Mouse (Mus musculus) heart, adult 8-10 months (tissue): ENCODE results near the gene P2rx3. TPM values are rescaled to one million over a fixed set of nuclear protein-coding genes. Genes with fewer than 3 reads are reported as not detected.
A peak's percentile ranks its signal among the peaks of the same experiment; 100 is the strongest.

Source experiments
- DNase-seq: peaks from one replicate; pipeline ENCODE4 v3.0.0; 2022; ENCODE audit warnings: low spot score
- total RNA-seq, 4 experiments: library from RNA; stranded (reverse); gene quantifications; 2 replicates each; pipeline ENCODE4 v1.2.4; 2022

Gene P2rx3
- under 1 TPM; 0.22 to 0.83 (median 0.62) TPM for total RNA-seq

DNA sequence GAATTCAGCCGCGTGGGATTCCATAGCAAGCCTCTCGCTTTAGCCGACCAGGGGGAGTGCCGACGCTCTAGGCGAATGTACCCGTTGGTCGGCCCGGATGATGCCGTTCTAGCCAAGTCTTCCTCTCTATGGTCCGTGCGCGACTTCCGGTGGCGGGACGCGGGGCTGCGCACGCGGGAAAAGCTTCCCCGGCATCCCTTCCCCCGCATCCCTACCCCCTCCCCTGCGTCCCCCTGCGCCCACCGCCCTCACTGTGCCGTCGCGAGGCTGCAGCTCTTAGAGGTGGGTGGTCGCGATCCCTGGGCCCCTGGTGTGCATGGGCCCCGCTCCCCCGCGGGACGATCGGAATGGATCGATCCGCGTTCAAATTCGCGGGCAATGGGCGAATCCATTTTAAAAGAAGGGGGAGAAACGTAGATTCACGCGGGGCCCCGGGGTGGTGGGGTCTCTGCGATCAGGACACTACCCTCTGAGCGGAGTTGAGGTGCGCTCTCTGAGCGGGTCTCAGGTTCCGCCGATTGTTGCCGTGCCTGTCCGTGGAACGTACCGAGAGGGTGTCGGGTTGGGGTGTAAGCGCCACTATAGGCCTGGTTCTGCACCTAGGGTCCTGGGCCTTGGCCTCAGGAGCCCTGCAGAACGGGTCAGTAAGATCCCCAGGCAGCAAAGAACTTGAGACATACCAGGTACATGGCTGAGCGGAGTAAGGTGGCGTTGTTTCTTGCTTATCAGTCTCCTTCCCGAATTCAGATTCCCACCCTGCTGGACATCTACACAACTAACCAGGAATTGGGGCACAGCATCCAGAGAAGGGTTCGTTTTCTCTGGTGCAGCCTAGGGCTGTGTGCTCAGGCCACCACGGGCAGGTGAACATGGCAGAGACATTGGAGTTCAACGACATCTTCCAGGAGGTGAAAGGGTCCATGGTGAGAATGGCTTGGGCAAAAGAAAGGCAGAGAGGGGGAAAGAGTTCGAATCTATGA lies at the start of gene P2rx3, which contains the start of gene Ssrp1:
Gene P2rx3, minus strand, starts transcription at position 416 of the 980 bp plus-strand sequence.
Gene Ssrp1, plus strand, starts transcription at position 188 of the 980 bp plus-strand sequence.
- peak; percentile 90 for DNase-seq

DNA sequence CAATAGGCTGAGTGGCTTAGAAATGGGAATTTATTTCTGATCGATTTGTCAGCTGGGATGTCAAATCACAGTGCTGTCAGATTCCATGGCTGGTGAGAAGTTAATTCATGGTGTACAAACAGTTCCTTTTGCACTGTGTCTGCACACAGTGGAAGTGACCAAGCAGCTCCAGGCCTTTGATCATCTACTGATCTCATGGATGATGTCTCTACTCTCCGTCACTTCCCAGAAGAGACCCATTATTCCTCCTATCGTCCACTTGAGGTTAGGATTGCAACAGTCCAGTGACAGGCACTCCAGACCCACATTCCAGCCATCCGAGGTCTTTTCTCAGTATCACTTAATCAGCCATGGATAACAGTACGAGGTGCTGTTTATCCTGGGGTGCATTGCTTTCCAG lies 36.5 kb upstream of the P2rx3 start:
- DNase-seq: no peak

DNA sequence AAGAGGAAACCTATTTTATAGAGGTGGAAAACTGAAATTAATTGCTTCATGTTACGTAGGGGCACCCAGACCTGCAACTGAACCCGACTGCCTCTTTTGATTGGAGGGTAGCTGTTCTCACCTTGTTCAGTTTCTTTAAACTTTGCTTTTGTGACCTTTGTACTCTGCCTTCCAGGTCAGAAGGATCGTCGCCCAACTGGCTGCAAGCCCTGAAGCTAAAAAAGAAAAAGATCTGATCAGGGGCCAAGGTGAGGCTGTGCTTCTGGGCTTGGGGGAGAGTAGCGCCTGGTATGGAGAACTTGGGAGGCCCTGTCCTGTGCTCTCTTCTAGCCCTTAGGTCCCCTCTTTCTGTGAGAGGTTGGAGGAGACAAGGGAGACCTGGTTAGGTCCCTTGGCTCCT lies 34.7 kb upstream of the P2rx3 start:
- no peak for DNase-seq

DNA sequence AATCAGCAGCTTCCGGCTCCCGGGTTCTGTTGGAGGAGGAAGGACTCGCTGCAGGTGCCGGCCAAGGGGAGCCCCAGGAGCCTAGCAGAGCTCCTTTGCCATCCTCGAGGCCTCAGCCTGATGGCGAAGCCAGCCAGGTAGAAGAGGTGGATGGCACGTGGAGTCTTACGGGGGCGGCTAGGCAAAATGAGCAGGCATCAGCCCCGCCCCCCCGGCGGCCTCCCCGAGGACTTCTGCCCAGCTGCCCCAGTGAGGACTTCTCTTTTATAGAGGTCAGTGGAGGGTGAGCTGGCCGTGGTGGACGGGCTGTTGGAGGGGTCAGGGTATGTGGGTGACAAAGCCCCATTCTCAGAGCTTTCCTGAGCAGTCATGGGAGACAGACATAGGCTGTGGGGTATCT lies 32.8 kb upstream of the P2rx3 start:
- DNase-seq: no peak

DNA sequence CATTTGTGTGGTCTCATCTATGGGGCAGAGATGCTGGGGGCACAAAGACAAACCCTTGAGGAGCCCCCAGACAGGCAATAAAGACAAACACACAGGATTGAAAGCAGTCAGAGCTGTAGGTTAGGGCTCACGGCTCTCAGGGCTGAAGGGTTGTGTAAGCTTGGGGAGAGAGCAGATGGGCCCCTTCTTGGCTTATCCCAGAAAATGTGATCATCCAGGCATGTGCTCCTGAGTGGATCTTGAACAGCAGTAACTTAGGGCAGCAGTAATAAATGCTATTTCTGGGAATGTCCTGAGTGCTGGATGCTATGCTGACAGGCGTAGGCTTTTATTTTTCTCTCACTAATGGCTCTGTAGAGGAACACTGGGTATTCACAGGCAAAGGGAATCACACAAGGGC lies 31.4 kb upstream of the P2rx3 start:
- DNase-seq: no peak

DNA sequence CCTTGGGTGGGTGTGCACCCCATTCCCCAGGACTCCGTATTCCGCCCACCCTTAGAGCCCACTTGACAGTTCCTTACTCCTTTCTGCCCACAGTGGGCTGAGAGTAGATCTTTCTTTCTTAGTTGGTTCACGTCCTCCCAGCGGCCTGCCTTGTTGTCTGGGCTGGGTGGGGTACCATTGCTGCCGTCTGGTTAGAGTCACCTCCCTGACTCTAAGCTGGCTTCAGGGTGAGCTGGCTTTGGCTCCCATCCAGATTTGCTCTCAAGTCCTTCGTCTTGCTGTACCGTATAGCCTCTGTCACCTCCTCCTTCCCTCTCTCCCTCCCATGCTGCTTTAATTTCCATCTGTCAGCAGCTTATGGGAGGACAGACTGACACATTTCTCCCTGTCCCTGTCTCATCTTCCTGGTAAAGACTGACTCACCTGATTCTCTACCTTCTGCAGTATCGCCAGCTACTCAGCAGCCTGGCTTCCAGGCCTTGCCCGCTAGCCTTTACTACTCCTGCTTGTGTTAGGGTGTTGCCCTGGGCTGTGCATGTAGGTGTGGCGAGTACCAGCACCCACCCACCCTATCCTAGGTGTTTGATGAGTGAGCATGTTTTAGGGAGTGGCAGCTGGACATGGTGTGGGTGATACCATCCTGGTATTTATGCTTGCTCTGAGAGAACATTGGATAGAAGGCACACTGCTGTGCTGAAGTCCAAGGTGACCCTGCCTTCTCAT lies 30.8 kb upstream of the P2rx3 start:
- no peak for DNase-seq

DNA sequence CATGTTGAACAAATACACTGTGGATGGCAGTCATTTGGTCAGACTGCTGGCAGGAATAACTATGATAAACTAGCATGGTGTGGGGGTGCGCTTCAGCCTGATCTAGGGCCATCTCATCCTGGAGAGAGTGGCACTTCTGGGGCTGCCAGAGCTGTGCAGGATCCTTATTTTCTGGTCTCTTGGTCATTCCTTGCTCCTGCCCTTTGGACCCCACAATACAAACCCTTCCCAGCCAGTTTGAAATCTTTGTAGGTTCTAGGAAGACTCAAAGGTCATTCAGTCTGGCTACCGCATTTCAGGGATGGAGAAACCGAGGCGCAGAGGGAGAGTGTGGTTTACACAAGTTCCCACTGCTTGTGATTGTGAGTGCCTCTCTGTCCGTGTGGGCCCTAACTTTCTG lies 29.7 kb upstream of the P2rx3 start:
- no peak for DNase-seq

DNA sequence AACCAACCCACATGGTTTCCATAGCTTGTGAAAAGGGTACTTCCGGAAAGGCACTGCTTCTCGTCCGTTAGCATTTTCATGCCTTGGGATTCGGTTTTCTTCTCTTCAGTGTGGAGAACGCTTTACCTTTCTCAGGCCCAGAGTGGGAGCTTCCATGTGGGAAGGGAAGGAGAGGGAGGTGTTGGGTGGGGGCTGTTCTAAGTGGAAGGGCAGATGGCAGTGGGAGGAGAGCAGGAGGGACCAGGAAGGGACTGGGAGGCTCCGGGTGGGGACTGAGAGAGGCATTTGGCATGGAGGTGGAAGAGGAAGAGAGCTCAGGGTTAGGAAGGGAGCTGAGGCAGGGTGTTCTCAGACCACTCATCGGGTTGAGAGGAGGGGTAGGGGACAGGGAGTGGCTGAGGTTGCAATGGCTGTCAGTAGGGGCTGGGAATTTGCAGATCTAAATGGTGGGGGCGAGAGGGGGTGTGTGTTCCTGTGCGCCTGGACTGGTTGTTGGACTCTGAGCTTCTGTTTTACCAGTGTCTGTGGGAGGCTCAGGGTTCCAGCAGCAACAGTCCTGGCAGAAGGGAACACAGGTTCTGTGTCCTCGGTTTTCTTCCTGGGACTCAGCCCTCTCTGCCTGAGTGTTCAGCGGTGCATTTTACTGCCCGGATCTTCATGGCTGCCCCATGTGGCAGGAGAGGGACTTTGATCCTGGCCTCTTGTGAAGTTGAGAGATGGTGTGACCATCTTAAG lies 28.0 kb upstream of the P2rx3 start:
- DNase-seq: peak; percentile 62

DNA sequence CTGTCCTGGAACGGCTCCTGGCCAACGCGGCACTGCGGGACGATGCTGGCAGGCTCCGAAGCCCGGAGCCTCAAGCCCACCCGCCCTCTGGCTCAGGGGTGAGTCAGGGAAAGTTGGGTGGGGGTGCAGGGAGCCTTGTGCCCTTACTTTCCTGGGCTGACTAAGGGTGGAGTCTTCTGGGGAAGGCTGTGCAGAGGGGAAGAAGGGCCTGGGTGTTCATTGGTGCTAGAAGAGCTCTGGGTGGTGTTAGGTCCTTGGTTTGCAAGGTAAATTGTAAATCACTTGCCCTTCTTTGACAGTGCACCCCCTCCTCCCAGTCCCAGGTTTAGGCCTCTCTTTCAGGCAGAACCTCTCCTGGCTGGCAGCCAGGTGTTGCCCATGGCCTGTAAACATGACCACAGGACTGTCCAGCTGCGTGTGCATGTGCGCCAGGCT lies 23.9 kb upstream of the P2rx3 start:
- DNase-seq: no peak

DNA sequence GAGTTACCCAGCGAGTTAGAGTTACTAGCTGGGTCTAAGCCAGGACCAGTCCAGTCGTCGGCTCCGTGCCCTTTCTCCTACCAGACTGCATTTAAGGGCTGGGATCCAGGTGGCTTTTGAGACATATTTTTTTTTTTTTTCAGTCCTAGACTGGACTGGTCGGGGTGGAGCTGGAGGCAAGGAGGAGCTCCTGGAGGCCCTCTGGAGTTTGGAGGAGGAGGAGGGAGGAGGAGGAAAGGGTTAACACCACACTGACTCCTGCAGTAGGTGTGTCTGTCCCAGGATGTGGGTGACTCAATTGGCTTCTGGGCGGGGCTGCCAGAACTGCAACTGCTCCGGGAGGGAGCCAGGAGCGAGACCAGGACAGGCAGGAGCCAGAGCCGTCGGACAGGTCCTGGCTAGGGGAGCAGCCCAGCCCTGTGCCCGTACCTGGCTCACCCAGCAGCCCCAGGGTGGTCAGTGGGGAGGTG lies 23.4 kb upstream of the P2rx3 start:
- DNase-seq: peak; percentile 78

DNA sequence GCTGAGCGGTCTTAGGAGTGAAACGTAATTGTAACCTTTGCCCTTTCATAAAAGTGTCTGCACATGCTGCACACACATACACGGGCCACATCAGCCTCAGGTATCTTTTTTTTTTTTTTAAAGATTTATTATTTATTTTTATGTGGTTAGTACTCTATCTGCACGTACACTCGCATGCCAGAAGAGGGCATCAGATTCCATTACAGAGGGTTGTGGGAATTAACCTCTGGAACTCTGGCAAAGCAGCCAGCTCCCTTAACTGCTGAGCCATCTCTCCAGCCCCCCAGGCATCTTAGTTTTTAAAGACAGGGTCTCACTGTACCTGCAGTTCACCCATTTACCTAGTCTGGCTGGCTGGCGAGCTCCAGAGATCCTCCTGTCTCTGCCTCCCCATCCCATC lies 22.4 kb upstream of the P2rx3 start:
- no peak for DNase-seq

DNA sequence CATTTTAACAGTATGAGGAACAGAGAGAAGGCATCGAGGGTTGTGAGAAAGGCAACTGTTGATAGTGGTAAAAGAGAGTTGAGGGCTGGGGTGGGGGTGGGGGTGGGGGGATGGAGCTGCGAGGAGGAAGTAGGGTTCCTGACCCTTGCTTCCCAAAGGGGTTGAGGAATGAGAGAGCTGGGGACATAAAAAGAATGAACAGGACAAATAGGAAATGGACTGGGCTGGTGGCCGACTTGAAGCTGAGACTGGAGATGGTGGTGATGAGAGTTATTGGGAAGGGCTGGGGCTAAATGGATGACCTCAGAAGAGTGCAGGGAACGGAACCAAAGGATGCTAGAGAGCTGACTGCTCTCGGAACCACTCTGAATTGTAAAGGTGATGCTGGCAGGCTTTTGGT lies 19.4 kb upstream of the P2rx3 start:
- DNase-seq: no peak

DNA sequence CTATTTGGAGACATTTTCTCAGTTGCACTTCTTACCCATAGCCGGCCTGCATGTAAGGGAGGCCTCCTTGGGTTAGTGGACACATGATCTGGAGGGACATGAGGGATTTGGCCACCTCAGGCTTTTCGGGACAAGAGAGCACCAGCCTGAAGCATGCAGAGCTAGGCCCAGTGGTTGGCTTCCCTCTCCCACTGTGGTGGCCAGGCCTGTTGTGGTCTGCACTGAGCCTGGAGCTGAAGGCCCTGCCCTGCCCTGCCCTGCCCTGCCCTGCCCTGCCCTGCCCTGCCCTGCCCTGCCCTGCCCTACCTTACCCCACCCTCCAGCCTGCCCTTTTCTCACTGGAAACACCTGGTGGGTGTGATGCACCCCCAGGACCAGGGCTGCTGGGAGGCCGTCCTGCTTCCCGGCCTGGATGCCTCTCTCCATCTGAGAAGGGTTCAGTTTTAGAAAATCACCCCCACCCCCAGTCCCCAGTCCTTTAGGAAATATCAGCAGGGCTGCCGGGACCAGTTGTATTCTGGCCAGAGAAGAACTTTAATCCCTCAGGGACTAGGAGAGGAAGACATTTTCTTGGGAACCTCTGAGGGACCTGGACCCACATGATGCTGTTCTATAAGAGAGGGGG lies 16.0 kb upstream of the P2rx3 start:
- DNase-seq: no peak

DNA sequence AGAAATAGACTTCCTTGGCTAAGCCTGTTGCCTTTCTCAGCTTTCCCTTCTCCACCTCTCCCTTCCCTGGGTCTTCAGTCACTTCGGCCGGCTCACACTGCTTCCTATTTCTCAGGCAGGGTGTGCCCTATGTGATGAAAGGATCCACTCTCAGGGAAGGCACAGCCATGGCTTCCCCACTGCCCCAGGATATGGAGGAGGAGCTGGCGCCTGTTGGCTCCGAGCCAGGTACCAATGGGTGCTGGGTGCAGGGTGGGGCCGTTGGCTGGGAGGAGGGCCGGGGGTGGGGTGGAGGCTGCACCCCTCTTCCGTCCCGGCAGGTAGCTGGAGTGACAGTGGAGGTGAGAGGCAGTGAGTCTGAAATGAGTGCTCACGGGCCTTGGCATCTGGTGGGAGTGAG lies 13.5 kb upstream of the P2rx3 start:
- DNase-seq: no peak

DNA sequence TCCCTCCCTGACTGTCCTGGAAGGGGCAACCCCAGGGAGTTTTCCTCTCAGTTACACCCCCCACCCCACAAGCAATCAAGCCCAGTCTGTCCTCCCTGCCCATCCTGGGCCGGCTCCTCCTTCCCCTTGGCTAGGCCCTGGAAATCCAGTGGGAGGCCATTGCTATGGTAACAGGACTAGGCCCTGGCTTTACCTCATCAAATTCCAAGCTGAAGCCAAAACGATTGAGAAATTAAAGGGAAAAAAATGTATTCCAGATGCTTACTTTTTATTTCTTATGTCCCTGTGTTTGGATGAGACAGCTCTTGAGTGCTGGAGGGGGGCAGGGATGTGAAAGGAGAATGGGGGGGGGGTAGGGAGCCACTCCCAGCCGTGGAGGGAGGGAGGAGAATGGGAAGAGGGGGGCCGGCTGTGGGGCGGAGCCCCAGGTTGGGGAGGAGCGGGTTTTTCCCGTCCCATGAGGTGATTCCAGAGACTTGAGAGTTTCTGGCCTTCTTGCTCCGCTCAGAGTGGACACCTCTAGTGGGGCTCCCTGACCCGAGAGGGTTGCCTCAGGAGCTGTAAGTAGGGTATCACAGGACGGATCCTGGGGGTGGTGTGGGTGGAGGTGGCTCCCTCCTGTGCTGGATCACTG lies 12.9 kb upstream of the P2rx3 start:
- peak; percentile 84 for DNase-seq

DNA sequence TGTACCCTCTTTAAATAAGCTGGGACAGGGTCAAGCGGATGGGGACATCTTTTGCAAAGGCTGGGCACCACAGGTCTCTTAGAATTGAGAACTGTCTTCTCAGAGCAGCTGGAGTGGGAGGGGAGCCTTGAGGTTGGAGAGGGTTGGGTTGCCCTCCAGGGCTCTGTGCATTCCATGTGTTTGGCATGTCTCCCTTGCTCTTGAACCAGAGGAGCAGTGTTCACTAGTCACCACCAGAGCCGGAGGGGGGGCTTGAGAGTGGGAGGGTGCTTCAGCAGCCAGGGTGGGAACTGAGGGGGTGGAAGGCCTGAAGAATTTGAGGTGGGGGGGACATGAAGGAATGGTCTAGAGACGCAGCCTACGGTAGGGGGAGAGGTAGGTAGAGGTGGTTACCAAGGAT lies 12.0 kb upstream of the P2rx3 start:
- DNase-seq: no peak

DNA sequence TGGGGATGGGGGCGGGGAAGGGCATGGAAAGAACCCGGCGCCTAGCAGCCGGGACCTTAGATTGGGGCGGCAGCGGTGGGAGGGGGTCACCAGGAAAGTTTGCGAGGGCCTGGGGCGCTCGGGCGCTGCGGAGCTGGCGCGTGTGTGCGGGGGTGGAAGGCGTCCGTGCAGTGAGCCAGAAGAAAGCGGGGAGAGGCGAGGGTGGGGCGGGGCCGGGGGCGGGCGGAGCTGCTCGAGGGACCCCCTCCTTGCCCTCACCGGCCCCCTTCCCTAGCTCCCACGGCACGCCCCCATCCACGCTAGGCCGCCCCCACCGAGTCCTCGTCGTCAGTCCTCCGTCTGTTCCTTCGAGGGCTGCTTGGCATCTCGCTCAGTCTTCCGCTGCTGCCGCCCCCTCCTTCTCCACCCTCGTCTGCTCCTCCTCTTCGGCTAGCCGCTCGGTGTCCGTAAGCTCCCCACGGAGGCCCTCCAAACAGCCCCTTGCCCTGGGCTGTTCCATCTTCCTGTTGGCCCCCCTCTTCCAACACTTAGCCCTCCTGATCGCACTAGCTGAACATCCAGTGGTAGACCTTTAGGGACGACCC lies 11.0 kb upstream of the P2rx3 start:
- peak; percentile 72 for DNase-seq

DNA sequence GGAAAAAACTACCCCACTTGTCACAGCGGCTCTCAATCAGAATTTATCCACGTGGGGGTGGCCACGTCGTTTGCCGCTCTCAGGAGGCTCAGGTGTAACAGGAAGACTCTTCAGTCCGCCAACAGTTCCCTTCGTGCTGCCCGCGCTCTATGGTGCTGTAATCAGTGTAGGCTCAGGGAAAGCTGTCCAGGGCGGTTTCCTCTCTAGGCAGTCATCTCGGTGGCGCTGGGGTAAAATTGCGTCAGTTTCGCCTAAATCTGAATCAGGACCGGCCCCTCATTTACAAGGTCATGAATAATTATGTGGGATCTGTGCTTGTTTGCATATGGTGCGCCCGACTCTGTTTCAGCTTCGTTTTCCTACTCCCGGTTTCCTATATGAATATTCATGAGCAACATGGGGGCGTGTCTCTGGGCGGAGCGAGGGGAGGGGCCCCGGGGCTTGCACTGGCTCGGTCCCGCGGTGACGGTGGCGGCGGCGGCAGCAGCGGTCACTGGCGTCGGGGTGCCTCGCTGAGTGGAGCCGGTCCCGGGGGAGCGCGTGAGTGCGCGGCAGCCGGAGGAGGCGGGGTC lies 10.4 kb upstream of the P2rx3 start, which contains the start of gene Tnks1bp1:
Gene Tnks1bp1, plus strand, starts transcription at position 427 of the 572 bp plus-strand sequence.
- peak; percentile 100 for DNase-seq

DNA sequence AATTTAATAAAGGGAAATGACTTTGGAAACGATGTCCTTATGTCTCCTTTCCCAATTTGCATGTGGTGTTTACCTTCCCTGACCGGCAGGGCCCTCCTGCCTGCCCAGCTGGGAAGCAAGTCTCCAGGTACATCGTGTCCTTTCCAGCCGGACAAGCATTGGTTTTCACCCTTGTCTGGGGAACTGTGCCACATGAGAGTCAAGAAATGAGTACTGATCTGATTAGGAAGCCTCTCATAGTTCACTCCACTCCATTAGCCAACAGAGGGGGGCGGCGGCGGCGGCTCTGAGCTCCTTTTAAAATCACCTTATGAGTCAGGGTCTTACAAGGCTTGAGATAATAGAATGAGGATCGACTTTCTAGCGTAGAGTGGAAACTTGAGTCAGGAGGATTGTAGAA lies 9.8 kb upstream of the P2rx3 start:
- DNase-seq: no peak

DNA sequence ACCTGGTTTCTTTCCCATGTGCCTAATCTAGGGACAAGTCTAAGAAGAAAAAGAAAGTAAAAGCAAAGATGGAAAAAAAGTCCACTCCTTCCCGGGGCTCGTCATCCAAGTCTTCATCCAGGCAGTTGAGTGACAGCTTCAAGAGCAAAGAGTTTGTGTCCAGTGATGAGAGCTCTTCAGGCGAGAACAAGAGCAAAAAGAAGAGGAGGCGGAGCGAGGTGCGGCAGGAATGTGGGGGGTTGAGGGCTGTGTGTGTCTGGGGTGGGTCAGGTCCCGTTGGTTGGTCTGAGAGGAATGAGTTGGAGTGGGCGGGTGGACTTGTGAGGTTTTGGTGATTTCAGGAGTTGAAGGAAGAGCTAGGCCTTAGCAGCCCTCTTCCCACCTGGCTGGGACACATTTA lies 9.0 kb upstream of the P2rx3 start:
- no peak for DNase-seq
